Mouse (Mus musculus): ENCODE results near the gene Efcab12.
A peak's percentile ranks its signal among the peaks of the same experiment; 100 is the strongest.

The Efcab12 gene

GRCm38 (mm10) chr6:115791842-115792686 lies 46.1 kb downstream of the Efcab12 start:
- no peak for DNase-seq (ENCODE audit: low read depth)

DNA sequence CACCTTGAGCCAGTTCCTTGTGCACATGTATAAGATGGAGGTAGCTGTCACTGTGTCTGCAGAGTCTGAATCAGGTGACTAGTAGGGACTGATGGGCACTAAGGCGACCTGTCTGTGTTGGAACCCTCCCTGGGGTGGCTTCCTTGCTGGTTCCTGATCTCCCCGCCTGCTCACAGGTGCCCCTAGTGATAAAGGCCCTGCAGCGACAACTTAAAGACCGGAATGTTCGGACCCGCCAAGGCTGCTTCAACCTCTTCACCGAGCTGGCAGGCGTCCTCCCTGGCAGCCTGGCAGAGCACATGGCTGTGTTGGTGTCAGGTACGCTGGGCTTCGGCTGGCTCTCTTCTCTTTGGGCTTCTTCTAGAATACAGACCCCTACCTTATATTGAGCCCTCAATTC lies 47.2 kb downstream of the Efcab12 start:
- no peak for DNase-seq (ENCODE audit: low read depth)

- no peak for DNase-seq (ENCODE audit: low read depth)
These were observed 55.4 kb downstream of the Efcab12 start for GRCm38 (mm10) chr6:115782781-115783180.

DNA sequence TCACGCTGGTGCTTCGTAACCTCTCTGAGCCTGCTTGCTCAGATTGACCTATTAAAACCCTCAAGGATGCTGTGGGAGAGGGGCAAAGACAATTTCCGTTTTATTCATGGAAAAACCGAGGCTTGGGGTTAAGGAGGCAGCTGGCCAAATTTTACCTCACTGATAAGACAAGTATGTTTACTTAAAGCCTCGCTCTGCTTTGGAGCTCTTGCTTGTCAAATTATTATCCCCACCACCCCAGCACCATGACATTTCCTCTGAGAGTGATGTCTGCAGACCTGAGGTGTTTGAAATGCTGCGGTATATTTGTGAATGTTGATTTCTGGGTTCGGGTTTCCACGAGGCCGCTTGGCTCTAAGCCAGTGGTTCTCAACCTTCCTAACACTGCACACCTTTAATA lies 61.8 kb downstream of the Efcab12 start:
- DNase-seq (ENCODE audit: low read depth) = no peak

- DNase-seq (ENCODE audit: low read depth) = peak; percentile 46
These were observed 62.4 kb downstream of the Efcab12 start for GRCm38 (mm10) chr6:115775838-115776237.

- peak; percentile 85 for DNase-seq (ENCODE audit: low read depth)
These were observed 63.7 kb downstream of the Efcab12 start, which contains the start of gene Cand2 for GRCm38 (mm10) chr6:115774501-115774921. Cand2 (plus strand) TSS chr6:115774538.

DNA sequence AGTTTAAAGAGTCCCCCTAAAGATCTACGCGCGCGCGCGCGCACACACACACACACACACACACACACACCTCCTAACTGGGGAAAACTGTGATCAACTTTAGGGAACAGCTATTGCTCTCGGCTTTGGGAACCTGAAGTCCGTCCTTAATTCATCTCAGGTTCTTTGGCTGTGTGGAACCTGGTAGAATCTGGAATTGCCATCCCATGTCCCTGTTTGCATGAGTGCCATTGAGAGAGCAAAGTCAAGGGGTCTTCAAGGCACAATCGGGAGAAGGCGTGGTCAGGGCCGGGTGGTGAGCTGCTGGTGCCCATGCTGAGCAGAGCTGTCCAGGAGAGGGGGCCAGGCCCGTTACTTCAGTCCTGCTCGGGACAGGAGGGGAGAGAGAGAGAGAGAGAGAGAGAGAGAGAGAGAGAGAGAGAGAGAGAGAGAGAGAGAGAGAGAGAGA lies 64.2 kb downstream of the Efcab12 start:
- DNase-seq (ENCODE audit: low read depth) = peak; percentile 81

GRCm38 (mm10) chr6:115772604-115773003 lies 65.6 kb downstream of the Efcab12 start:
- DNase-seq (ENCODE audit: low read depth) = peak; percentile 53

DNA sequence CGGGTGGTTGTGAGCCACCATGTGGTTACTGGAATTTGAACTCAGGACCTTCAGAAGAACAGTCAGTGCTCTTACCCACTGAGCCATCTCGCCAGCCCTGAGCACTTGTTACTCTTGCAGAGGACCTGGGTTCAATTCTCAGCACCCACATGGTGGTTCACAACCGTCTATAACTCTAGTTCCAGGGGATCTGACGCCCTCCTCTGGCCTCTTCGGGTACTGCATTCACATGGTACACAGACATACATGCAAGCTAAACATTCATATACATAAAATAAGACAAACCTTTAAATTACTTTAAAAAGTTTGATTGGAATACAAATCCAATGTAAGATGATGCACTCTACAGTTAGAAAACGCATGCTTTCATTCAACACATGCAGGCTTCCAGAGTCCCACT lies 66.0 kb downstream of the Efcab12 start:
- peak; percentile 23 for DNase-seq (ENCODE audit: low read depth)

- no peak for DNase-seq (ENCODE audit: low read depth)
These were observed 67.4 kb downstream of the Efcab12 start for GRCm38 (mm10) chr6:115770852-115771251.

DNA sequence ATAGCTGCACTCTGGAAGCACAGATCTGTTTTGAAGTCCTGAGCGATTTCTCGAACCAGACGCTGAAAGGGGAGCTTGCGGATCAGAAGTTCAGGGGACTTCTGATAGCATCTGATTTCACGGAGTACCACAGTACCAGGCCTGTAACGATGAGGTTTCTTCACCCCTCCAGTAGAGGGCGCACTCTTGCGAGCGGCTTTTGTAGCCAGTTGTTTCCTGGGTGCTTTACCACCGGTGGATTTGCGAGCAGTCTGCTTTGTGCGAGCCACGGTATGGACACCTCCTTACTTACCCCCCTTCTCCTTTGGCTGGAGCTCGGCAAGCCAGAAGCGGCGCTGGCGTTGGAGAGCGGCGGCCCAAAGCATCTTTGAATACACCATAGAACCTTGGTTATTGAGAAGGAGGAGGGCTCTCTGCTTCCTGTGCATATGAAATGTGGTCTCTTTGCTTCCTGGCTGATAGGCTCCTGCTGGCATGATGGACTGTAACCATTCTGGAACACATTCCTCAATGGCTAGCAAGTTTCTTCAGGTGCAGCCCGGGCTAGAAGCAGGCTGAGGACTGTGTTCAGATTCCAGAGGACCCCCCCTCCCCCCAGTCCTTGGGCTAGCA lies 68.0 kb downstream of the Efcab12 start:
- no peak for DNase-seq (ENCODE audit: low read depth)

DNA sequence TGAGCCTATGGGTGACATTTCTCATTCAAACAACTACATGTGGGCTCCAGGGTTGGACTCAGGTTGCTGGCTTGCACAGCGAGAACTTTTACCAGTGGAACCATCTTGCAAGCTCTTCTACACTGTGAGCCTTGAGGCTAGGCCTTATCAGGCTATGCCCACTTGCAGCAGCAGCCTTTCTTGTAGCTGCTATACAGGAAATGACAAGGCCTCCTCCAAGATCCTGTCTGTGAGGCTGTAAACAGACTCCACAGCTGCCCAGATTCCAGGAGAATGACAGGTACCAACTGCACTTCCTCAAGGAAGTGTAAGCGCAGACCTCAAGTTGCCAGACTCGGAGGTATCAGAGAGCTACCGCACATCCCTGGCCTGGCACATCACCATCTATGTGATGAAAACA lies 70.0 kb downstream of the Efcab12 start:
- no peak for DNase-seq (ENCODE audit: low read depth)

DNA sequence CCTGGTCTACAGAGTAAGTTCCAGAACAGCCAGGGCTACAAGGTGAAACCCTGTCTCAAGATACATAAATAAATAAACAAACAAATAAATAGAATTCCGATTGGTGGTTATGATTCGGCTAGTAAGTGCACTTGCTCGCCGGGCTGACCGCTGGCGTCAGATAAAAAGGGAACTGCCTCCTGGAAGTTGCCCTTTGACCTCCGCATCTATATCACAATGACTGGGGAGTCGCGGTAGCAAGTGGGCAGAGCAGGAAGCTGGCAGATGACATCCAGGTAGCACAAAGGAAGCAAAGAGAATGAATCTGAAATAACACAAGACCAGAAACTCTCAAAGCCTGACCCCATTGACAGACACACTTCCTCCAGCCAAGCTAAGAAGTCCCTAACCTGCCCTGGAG lies 70.9 kb downstream of the Efcab12 start:
- DNase-seq (ENCODE audit: low read depth) = no peak

DNA sequence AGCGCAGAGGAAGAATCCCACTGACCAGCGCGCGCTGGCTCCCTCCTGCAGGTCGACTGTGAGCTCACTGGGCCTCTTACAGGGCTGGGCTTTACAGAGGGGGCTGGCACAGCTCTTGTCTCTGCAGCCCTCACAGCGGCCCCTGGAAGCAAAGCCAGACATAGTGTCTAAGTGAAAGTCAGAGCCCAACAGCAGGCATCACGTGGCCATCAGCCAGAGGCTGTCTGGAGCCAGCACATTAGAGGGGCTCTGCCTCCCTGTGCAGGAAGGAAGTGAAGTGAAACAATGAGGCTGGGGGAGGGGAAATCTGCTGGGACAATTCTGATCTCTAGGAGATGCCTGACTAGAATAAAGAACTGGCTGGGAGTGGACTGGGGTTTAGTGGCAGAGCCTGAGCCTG lies 74.0 kb downstream of the Efcab12 start:
- DNase-seq (ENCODE audit: low read depth) = peak; percentile 61

- DNase-seq (ENCODE audit: low read depth) = peak; percentile 44
These were observed 76.0 kb downstream of the Efcab12 start, which contains the start of gene Tmem40 for GRCm38 (mm10) chr6:115761995-115762756. Tmem40 (minus strand) TSS chr6:115762410.

DNA sequence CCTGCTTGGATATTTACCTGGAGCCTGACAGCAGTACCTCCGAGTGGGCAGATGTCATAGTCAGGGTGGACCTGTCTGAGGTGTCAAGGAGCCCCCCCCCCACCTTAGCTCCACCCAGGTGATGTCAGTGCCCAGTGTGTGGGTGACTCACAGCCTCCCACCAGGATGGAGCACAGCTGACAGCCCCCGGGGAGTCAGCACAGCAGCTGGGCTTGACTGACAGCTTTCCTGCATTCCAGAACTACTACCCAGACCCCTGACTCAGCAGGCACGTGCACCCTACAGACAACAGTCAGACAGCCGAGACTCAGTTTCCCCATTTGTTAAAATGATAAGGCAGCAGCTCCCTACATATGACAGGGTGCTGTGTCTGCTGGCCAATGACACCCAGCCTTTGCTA lies 77.2 kb downstream of the Efcab12 start:
- DNase-seq (ENCODE audit: low read depth) = peak; percentile 70

Data from NIH3T3 (cell line).